Mouse (Mus musculus) brain, embryonic 14.5 days (tissue): ENCODE measurements around the gene Bmp6.

Source experiments
- CTCF ChIP-seq: fragments of 200-500 bp; IDR thresholded peaks from 2 replicates; pipeline ENCODE4 v1.5.1; 2012; ENCODE audit warnings: inconsistent platforms, mild to moderate bottlenecking, moderate library complexity, borderline replicate concordance; ENCODE audit not compliant: insufficient read depth, insufficient read length; ENCODE audit errors: extremely low read depth
- POLR2A ChIP-seq: fragments of 200-500 bp; IDR thresholded peaks from 2 replicates; pipeline ENCODE4 v1.6.1; 2012; ENCODE audit warnings: mild to moderate bottlenecking, inconsistent platforms, borderline replicate concordance; ENCODE audit not compliant: poor library complexity, insufficient read depth, insufficient read length, severe bottlenecking; ENCODE audit errors: extremely low read depth

DNA sequence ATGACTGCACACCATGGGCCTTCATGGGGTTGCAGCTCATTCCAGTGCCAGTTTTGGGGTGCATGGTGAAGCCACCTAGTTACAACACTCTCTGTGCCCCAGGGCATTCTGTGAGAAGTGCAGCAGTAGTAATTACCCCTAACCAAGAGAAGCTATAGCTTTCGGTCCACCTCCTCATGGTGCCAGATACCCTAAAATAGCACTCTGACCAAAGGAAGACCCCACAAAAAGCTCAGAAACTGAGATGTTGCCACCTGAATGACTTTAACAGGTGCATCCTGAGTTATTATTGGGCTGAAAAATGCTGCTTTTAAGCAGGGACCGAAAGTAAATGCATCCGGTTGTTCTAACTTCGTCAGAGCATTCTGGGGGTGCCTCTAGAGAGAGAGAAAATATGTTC is 186.6 kb downstream of the Bmp6 start:
- no peak for TF ChIP-seq POLR2A
- no peak for TF ChIP-seq CTCF
